Mouse (Mus musculus): ENCODE data around the gene Lrtm1. TPM values are rescaled to one million over a fixed set of nuclear protein-coding genes. Genes with fewer than 3 reads are reported as not detected.

Lrtm1 gene
- not detected for total RNA-seq (2021)
- long read RNA-seq, experiment 1, partial matches to known transcripts, result 0 of 5 reads
- long read RNA-seq, experiment 1, other reads (novel, unspliced or antisense), result 5 of 5 reads
- long read RNA-seq, experiment 2, result 0 reads

GRCm38 (mm10) chr14:29017883-29018282 is at the start of gene Lrtm1:
Gene Lrtm1 (plus strand): TSS chr14:29018208.
- no peak for DNase-seq (ENCODE audit: low spot score in 2 of 2)

GRCm38 (mm10) chr14:28969247-28969646 is 48.8 kb upstream of the Lrtm1 start:
- DNase-seq (ENCODE audit: low spot score in 2 of 2), result peak; percentile 40 to 57

- no peak for DNase-seq (ENCODE audit: low spot score in 2 of 2)
Observed at GRCm38 (mm10) chr14:28972620-28973019, 45.4 kb upstream of the Lrtm1 start.

- DNase-seq (ENCODE audit: low spot score in 2 of 2), result peak; percentile 18 to 24
Observed at GRCm38 (mm10) chr14:28979230-28979629, 38.8 kb upstream of the Lrtm1 start.

- DNase-seq (ENCODE audit: low spot score in 2 of 2), result no peak
Observed at GRCm38 (mm10) chr14:28980482-28980881, 37.5 kb upstream of the Lrtm1 start.

- no peak for DNase-seq (ENCODE audit: low spot score in 2 of 2)
Observed at GRCm38 (mm10) chr14:28984276-28984675, 33.7 kb upstream of the Lrtm1 start.

GRCm38 (mm10) chr14:28988211-28988900 is 29.7 kb upstream of the Lrtm1 start:
- DNase-seq (ENCODE audit: low spot score in 2 of 2), result no peak

GRCm38 (mm10) chr14:28996569-28996968 is 21.4 kb upstream of the Lrtm1 start:
- DNase-seq (ENCODE audit: low spot score in 2 of 2), result no peak

GRCm38 (mm10) chr14:29005228-29005840 is 12.7 kb upstream of the Lrtm1 start:
- DNase-seq (ENCODE audit: low spot score in 2 of 2), result no peak

- DNase-seq (ENCODE audit: low spot score in 2 of 2), result no peak
Observed at GRCm38 (mm10) chr14:29009644-29010043, 8.4 kb upstream of the Lrtm1 start.

- peak in 1 of 2 experiments; percentile 10 for DNase-seq (ENCODE audit: low spot score in 2 of 2)
Observed at GRCm38 (mm10) chr14:29013161-29013560, 4.8 kb upstream of the Lrtm1 start.

GRCm38 (mm10) chr14:29014680-29015079 is 3.3 kb upstream of the Lrtm1 start:
- no peak for DNase-seq (ENCODE audit: low spot score in 2 of 2)

- DNase-seq (ENCODE audit: low spot score in 2 of 2), result no peak
Observed at GRCm38 (mm10) chr14:29015896-29016295, 2.1 kb upstream of the Lrtm1 start.

- DNase-seq (ENCODE audit: low spot score in 2 of 2), result no peak
Observed at GRCm38 (mm10) chr14:29018316-29019000, 450 bp downstream of the Lrtm1 start.

GRCm38 (mm10) chr14:29021295-29021694 is 3.3 kb downstream of the Lrtm1 start:
- no peak for DNase-seq (ENCODE audit: low spot score in 2 of 2)

- no peak for DNase-seq (ENCODE audit: low spot score in 2 of 2)
Observed at GRCm38 (mm10) chr14:29023246-29023645, 5.2 kb downstream of the Lrtm1 start.

GRCm38 (mm10) chr14:29025335-29025734 is 7.3 kb downstream of the Lrtm1 start:
- DNase-seq (ENCODE audit: low spot score in 2 of 2), result no peak

GRCm38 (mm10) chr14:29027276-29027675 is 9.3 kb downstream of the Lrtm1 start:
- DNase-seq (ENCODE audit: low spot score in 2 of 2), result no peak

- no peak for DNase-seq (ENCODE audit: low spot score in 2 of 2)
Observed at GRCm38 (mm10) chr14:29028391-29029106, 10.5 kb downstream of the Lrtm1 start.

GRCm38 (mm10) chr14:29029107-29029469 is 11.1 kb downstream of the Lrtm1 start:
- DNase-seq (ENCODE audit: low spot score in 2 of 2), result no peak

GRCm38 (mm10) chr14:29029896-29030420 is 11.9 kb downstream of the Lrtm1 start:
- no peak for DNase-seq (ENCODE audit: low spot score in 2 of 2)

Data from left cerebral cortex, adult 18-20 months (tissue).